Mouse (Mus musculus): ENCODE data around the gene Vmn1r118.
"Not testable (repeated sequence)": the region's sequence is repeated elsewhere in the genome, so short reads cannot be mapped to it uniquely, and the experiment has no call there.

DNA sequence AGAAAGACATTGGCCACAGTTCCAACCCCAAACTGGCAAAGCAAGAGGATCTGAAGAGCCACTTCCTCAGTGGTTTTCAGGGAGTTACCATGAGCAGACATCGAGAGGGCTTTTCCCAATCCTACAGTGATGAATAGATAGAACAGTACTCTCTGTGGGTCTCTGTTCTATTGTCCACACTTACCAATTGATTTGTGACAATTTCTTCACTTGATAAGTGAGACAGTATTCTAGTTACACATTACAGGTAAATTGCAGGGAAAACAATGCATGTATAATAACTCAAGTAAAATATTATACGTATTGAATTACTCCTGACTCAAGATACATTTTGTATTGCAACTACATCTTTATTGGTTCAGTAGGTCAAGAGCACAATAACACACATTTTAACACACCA is 28.1 kb downstream of the Vmn1r118 start, which contains the start of gene Vmn1r117:
- not testable (repeated sequence) for TF ChIP-seq CTCF, EP300 (IDR thresholded peaks at IDR 0.05)
